Mouse (Mus musculus) liver, embryonic 14.5 days (tissue): ENCODE measurements around the gene Denr.

Experiments used
- CTCF ChIP-seq: IDR thresholded peaks from 2 replicates; pipeline ENCODE4 v1.5.1; 2016; ENCODE audit warnings: antibody characterized with exemption, low read depth, control low read depth
- EP300 ChIP-seq: IDR thresholded peaks from 2 replicates; pipeline ENCODE4 v1.6.1; 2016; ENCODE audit warnings: antibody characterized with exemption, low read depth

DNA sequence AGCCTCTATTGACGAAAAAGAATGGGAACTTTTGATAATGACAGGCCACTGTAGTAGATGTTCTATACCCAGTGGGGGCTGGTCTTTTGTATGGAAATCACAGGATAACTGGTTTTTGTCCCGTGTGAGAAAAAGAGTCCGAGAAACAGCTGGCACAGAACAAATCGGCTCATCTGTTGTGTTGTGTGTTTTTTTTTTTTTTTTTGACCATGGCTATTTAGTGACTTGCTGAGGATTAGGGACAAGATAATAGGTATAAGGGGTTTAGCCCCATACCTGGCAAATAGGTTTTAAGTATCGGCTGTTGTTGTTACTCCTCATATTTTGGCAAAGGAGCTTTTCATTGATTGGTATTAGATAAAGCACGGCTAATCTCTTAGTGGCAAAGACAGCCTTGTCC is 65.5 kb downstream of the Denr start:
- TF ChIP-seq CTCF = no peak
- no peak for TF ChIP-seq EP300
